Mouse (Mus musculus) lung, adult 2 months (tissue): ENCODE measurements around the gene Olfr1280. TPM values are rescaled to one million over a fixed set of nuclear protein-coding genes. Genes with fewer than 3 reads are reported as not detected.
"Not testable (repeated sequence)": the region's sequence is repeated elsewhere in the genome, so short reads cannot be mapped to it uniquely, and the experiment has no call there.

Source experiments
- DNase-seq: peaks from one replicate; pipeline ENCODE4 v3.0.0; 2022
- H3K4me1 ChIP-seq: fragments of 200-500 bp; 2 replicates; pipeline ENCODE4 v1.6.1; 2011; ENCODE audit warnings: low read length; ENCODE audit not compliant: control insufficient read depth, insufficient read depth
- H3K4me3 ChIP-seq: fragments of 200-500 bp; replicated peaks from 2 replicates; pipeline ENCODE3; 2011; ENCODE audit warnings: low read depth, mild to moderate bottlenecking, control low read depth, low read length; ENCODE audit errors: extremely low read depth
- CTCF ChIP-seq: fragments of 200-500 bp; IDR thresholded peaks from 2 replicates; pipeline ENCODE4 v1.5.1; 2011; ENCODE audit warnings: mild to moderate bottlenecking, low read length, control low read depth; ENCODE audit not compliant: insufficient read depth
- POLR2A ChIP-seq: fragments of 200-500 bp; IDR thresholded peaks from 2 replicates; pipeline ENCODE4 v1.6.1; 2011; ENCODE audit warnings: low read depth, mild to moderate bottlenecking, control low read depth, low read length, borderline replicate concordance; ENCODE audit errors: extremely low read depth
- WGBS: fragments of 180-500 bp; shearing (Covaris S2); methylation state at CpG from one replicate; pipeline ENCODE4 v1.1.7; 2018; 5-methylcytosine and 5-hydroxymethylcytosine counted together
- polyA plus RNA-seq: library from polyadenylated mRNA; depleted of rRNA; stranded (reverse); fragments of >200 nt; gene quantifications from 2 replicates; pipeline ENCODE4 v1.2.3, GENCODE M21; 2012; rRNA removed

Olfr1280 gene
- polyA plus RNA-seq, result not detected in 2 replicates

GRCm38 (mm10) chr2:111313717-111314116, at the start of gene Olfr1280:
TSS of gene Olfr1280 (plus strand) at chr2:111314017.
- no peak within 1 kb of the TSS for H3K4me3 ChIP-seq
- TF ChIP-seq CTCF (no peak), POLR2A (no peak)
- H3K4me1 ChIP-seq, result no peaks in the 10 kb centered on the region
- DNase-seq, result no peak

GRCm38 (mm10) chr2:111274006-111274405, 39.8 kb upstream of the Olfr1280 start, which contains the start of gene Olfr1277:
TSS of gene Olfr1277 (minus strand) at chr2:111274106.
- no peak for TF ChIP-seq POLR2A
- TF ChIP-seq CTCF, result no peak
- Histone ChIP-seq H3K4me3 (no peak within 1 kb of the TSS), H3K4me1 (no peaks in the 10 kb centered on the region)
- 74% methylated on average over 2 of the region's 2 CpGs for WGBS
- no peak for DNase-seq

GRCm38 (mm10) chr2:111289836-111290235, 24.0 kb upstream of the Olfr1280 start, which contains the start of gene Olfr1278:
TSS of gene Olfr1278 (plus strand) at chr2:111290136.
- Histone ChIP-seq H3K4me3 (no peak within 1 kb of the TSS), H3K4me1 (no peaks in the 10 kb centered on the region)
- DNase-seq, result no peak
- TF ChIP-seq CTCF, result no peak
- TF ChIP-seq POLR2A, result no peak

- no peak for TF ChIP-seq CTCF
- TF ChIP-seq POLR2A, result no peak
- Histone ChIP-seq H3K4me3 (no peak overlapping the region), H3K4me1 (no peaks in the 10 kb centered on the region)
- DNase-seq, result no peak
Measured at GRCm38 (mm10) chr2:111298541-111298940, 15.3 kb upstream of the Olfr1280 start.

- DNase-seq, result no peak
- TF ChIP-seq POLR2A (no peak), CTCF (no peak)
- no peak within 1 kb of the TSS for H3K4me3 ChIP-seq
- no peaks in the 10 kb centered on the region for H3K4me1 ChIP-seq
Measured at GRCm38 (mm10) chr2:111300374-111300773, 13.4 kb upstream of the Olfr1280 start, which contains the start of gene Olfr1279. TSS of gene Olfr1279 (plus strand) at chr2:111300635.

GRCm38 (mm10) chr2:111326220-111326619, 12.4 kb downstream of the Olfr1280 start, which contains the start of gene Olfr1281:
TSS of gene Olfr1281 (plus strand) at chr2:111326520.
- H3K4me3 ChIP-seq, result no peak within 1 kb of the TSS
- no peak for DNase-seq
- TF ChIP-seq CTCF (no peak), POLR2A (no peak)
- no peaks in the 10 kb centered on the region for H3K4me1 ChIP-seq
- WGBS, result 68% methylated on average over 2 of the region's 2 CpGs

GRCm38 (mm10) chr2:111333721-111334120, 19.9 kb downstream of the Olfr1280 start:
- 76% methylated on average over 5 of the region's 5 CpGs for WGBS
- not testable (repeated sequence) for DNase-seq, H3K4me3 ChIP-seq, H3K4me1 ChIP-seq

- Histone ChIP-seq H3K4me3 (no peak within 1 kb of the TSS), H3K4me1 (no peaks in the 10 kb centered on the region)
- TF ChIP-seq POLR2A, result no peak
- TF ChIP-seq CTCF, result no peak
- DNase-seq, result no peak
- WGBS, result 50% methylated on average over 2 of the region's 2 CpGs
Measured at GRCm38 (mm10) chr2:111335976-111336375, 22.2 kb downstream of the Olfr1280 start, which contains the start of gene Olfr1282. TSS of gene Olfr1282 (minus strand) at chr2:111336076.

GRCm38 (mm10) chr2:111366490-111366889, 52.7 kb downstream of the Olfr1280 start, which contains the start of gene Olfr1283:
TSS of gene Olfr1283 (plus strand) at chr2:111366790.
- Histone ChIP-seq H3K4me1 (no peaks in the 10 kb centered on the region), H3K4me3 (no peak within 1 kb of the TSS)
- no peak for TF ChIP-seq CTCF
- TF ChIP-seq POLR2A, result no peak
- DNase-seq, result no peak
- WGBS, result 56% methylated on average over 2 of the region's 2 CpGs

- TF ChIP-seq CTCF, result no peak
- TF ChIP-seq POLR2A, result no peak
- 88% methylated on average over 1 of the region's 1 CpGs for WGBS
- Histone ChIP-seq H3K4me3 (no peak within 1 kb of the TSS), H3K4me1 (no peaks in the 10 kb centered on the region)
- DNase-seq, result no peak
Measured at GRCm38 (mm10) chr2:111375222-111375621, 61.4 kb downstream of the Olfr1280 start, which contains the start of gene Olfr1284. TSS of gene Olfr1284 (plus strand) at chr2:111375522.

Other genes with a start within 250 kb of the Olfr1280 start
- not detected in 2 replicates for gene Gm13941, start 208.0 kb upstream of the Olfr1280 start, polyA plus RNA-seq
- gene Gm15130, start 161.1 kb upstream of the Olfr1280 start, polyA plus RNA-seq, result not detected in 2 replicates
- gene 4930430A15Rik, start 84.4 kb upstream of the Olfr1280 start, polyA plus RNA-seq, result not detected in 2 replicates
- gene Olfr1275, start 78.7 kb upstream of the Olfr1280 start, polyA plus RNA-seq, result not detected in 2 replicates
- not detected in 2 replicates for gene Olfr1276, start 59.5 kb upstream of the Olfr1280 start, polyA plus RNA-seq
- gene Olfr1277, start 39.9 kb upstream of the Olfr1280 start, polyA plus RNA-seq, result not detected in 2 replicates
- gene Olfr1278, start 23.9 kb upstream of the Olfr1280 start, polyA plus RNA-seq, result not detected in 2 replicates
- not detected in 2 replicates for gene Olfr1279, start 13.4 kb upstream of the Olfr1280 start, polyA plus RNA-seq
- not detected in 2 replicates for gene Olfr1281, start 12.5 kb downstream of the Olfr1280 start, polyA plus RNA-seq
- gene Olfr1282, start 22.1 kb downstream of the Olfr1280 start, polyA plus RNA-seq, result not detected in 2 replicates
- gene Olfr1283, start 52.8 kb downstream of the Olfr1280 start, polyA plus RNA-seq, result not detected in 2 replicates
- not detected in 2 replicates for gene Olfr1284, start 61.5 kb downstream of the Olfr1280 start, polyA plus RNA-seq
- gene Olfr1286, start 109.1 kb downstream of the Olfr1280 start, polyA plus RNA-seq, result not detected in 2 replicates
- gene Olfr1287, start 135.1 kb downstream of the Olfr1280 start, polyA plus RNA-seq, result not detected in 2 replicates
- gene Olfr1288, start 160.1 kb downstream of the Olfr1280 start, polyA plus RNA-seq, result not detected in 2 replicates
- gene Olfr1289, start 166.8 kb downstream of the Olfr1280 start, polyA plus RNA-seq, result not detected in 2 replicates
- not detected in 2 replicates for gene Olfr1290, start 179.8 kb downstream of the Olfr1280 start, polyA plus RNA-seq
- gene Olfr1291-ps1, start 183.2 kb downstream of the Olfr1280 start, polyA plus RNA-seq, result not detected in 2 replicates
- gene Olfr1293-ps, start 211.2 kb downstream of the Olfr1280 start, polyA plus RNA-seq, result not detected in 2 replicates
- not detected in 2 replicates for gene Olfr1294, start 226.3 kb downstream of the Olfr1280 start, polyA plus RNA-seq